Mouse (Mus musculus): ENCODE results near the gene Ints6. TPM values are rescaled to one million over a fixed set of nuclear protein-coding genes. Genes with fewer than 3 reads are reported as not detected.

Ints6 gene
- 48.5 TPM for polyA plus RNA-seq (2014; fragmentation: Illumina TruSeq; extraction: RNeasy Lipid Tissue Mini Kit (QIAGEN cat#74804); ENCODE audit: low read depth, low replicate concordance)

DNA sequence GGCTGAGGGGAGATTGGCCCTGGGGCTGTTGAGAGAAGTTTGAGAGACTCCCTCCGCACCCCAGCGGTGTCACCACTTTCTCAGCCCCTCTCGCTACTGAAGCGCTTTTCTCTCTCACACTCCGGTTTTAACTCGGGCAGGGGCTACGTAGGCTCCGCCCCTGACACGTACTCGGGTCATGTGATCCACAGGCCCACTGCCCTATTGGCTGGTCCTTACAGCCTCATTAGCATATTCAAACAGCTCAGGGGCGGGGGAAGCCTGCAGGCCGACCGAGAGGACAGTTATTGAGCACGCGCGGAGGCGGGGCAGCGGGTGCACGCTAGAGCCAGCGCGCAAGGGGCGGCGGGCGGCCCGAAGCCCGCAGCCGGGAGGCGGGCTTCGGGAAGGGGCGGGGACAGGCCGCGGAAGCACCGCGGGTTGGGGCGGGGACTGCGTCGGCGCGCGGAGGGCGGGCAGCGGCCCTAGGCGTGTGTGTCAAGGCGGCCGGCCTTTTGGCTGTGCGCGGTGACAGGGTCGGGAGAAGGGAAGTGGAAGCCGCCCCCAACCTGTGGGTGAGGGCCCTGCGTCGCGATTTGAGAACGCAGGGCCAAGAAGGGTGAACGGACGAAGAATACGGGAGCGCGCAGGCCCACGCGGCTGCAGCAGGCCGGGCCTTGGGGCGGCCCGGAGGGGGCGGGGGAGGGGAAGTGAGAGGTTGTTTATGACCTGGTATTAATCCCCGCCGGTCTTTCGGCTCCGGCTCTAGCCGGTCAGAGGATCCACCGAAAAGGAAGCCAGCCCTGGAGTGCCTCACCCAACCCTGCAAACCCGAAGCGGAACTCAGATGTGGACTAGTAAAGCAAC is at the start of gene Ints6:
TSS of gene Ints6 (minus strand) at position 134 of the 846 bp plus-strand sequence.

DNA sequence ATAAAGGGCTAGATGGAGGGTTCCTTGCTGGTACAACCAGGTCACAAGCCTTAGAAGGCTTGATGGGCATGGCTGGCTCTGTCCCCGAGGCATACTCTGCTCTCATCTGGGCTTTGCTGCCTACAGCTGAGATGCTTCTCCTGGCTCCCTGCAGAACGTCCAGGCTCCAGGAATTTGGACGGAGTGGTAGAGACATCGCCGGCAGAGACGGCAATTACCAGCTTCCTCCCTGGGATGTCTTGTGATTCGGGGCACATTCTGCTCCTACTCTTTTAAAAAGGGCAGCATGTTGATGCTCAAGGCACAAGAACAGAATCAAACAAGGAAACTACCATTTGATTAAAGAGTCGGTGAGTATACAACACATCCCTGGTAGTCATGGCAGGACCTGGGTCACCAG is 97.6 kb downstream of the Ints6 start, which contains the start of gene Serpine3:
TSS of gene Serpine3 (plus strand) at position 301 of the 400 bp plus-strand sequence.

Other genes with a start within 250 kb of the Ints6 start
- gene Fam124a, start 205.4 kb downstream of the Ints6 start, polyA plus RNA-seq (2014; fragmentation: Illumina TruSeq; extraction: RNeasy Lipid Tissue Mini Kit (QIAGEN cat#74804); ENCODE audit: low read depth, low replicate concordance): 2.3 TPM
- gene Gm4131, start 194.2 kb downstream of the Ints6 start, polyA plus RNA-seq (2014; fragmentation: Illumina TruSeq; extraction: RNeasy Lipid Tissue Mini Kit (QIAGEN cat#74804); ENCODE audit: low read depth, low replicate concordance): not detected
- not detected for gene Serpine3, start 97.5 kb downstream of the Ints6 start, polyA plus RNA-seq (2014; fragmentation: Illumina TruSeq; extraction: RNeasy Lipid Tissue Mini Kit (QIAGEN cat#74804); ENCODE audit: low read depth, low replicate concordance)
- gene Wdfy2, start 76.5 kb upstream of the Ints6 start, polyA plus RNA-seq (2014; fragmentation: Illumina TruSeq; extraction: RNeasy Lipid Tissue Mini Kit (QIAGEN cat#74804); ENCODE audit: low read depth, low replicate concordance): 11.7 TPM
- gene Defb48, start 223.3 kb upstream of the Ints6 start, polyA plus RNA-seq (2014; fragmentation: Illumina TruSeq; extraction: RNeasy Lipid Tissue Mini Kit (QIAGEN cat#74804); ENCODE audit: low read depth, low replicate concordance): not detected
- not detected for gene Defb47, start 236.9 kb upstream of the Ints6 start, polyA plus RNA-seq (2014; fragmentation: Illumina TruSeq; extraction: RNeasy Lipid Tissue Mini Kit (QIAGEN cat#74804); ENCODE audit: low read depth, low replicate concordance)